Mouse (Mus musculus): ENCODE measurements around the gene Gemin2.
"Not testable (repeated sequence)": the region's sequence is repeated elsewhere in the genome, so short reads cannot be mapped to it uniquely, and the experiment has no call there.

The Gemin2 gene

DNA sequence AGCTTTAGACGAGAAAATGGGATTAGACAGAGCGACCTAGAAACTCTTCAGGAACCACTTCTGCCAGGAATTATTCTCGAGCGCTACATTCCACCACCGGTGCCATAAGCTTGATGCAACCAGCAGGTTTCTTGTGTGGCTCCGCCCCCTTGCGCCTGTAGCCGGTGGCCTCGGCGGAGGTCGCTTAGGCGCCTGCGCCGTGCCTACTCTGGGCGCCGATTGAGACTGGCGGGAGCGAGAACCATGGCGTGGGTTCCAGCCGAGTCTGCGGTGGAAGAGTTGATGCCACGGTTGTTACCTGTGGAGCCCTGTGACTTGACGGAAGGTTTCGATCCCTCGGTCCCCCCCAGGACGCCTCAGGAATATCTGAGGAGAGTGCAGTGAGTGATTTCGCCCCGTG is at the start of gene Gemin2:
Gene Gemin2 (plus strand): TSS at position 160 of the 400 bp plus-strand sequence.
- DNase-seq (ENCODE audit: low spot score): peak; percentile 53

DNA sequence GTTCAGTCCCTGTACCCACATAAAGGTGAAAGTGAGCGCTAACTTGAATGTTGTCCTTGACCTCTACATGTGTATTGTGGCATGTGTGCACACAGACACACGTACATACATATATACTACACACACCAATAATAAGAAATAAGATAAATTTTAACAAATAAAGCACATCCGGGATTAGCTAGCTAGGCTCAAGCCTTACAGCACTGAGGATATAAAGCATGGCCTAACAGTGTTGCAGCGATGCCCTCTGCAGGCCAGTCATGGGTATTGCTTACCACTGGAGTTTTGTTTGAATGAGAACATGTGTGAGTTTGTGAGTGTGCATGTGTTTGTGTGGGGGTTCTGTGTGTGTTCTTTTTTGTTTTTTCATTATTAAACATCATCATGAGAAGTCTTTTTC is 48.6 kb upstream of the Gemin2 start:
- DNase-seq (ENCODE audit: low spot score): no peak

DNA sequence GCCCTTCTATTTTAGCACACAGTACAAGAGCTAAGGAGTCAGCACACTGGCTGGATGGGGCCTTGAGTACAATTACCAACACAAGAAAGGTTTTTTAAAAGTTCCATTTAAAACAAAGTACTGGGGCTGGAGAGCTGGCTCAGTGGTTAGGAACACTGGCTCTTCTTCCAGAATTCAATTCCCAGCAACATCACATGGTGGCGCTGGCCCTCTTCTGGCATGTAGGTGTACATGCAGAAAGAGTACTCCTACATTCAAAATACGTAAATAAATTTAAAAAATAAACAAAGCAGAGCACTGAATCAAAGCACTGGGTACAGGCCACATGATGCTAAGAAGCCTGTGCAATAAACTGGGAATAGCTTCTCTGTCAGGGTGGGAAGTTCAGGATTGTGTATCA is 36.2 kb upstream of the Gemin2 start:
- DNase-seq (ENCODE audit: low spot score): no peak

DNA sequence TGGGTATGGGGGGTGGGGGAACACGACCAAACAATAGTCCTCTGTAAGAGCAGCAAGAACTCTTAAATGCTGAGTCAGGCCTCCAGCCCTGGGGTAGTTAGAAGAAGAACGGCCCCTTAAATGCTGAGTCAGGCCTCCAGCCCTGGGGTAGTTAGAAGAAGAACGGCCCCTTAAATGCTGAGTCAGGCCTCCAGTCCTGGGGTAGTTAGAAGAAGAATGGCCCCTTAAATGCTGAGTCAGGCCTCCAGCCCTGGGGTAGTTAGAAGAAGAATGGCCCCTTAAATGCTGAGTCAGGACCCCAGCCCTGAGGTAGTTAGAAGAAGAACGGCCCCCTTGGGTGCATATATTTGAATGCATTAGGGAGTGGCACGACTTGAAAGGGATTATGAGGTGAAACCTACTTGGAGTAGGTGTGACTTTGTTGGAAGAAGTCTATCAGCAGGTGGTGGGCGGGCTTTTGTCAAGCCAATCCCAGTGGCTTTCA is 32.0 kb upstream of the Gemin2 start:
- not testable (repeated sequence) for DNase-seq (ENCODE audit: low spot score)

DNA sequence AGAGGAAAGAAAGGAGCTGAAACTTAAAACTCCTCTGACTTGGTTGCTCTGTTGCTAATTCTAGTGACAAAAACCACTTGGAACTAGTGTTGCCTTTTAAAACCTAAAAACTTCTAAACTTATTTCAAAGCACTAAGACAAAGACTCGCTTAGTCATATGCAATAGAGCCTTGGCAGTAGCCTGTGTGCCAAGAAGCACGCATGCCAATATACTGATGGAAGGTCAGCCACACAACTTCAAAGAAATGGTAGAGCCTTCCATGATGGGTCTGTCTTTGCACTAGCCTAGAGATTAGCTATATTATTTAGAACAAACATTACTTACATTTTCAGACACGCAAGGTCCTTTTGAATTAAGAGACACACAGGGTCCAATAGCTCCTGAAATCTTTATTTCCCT is 27.4 kb upstream of the Gemin2 start:
- no peak for DNase-seq (ENCODE audit: low spot score)

DNA sequence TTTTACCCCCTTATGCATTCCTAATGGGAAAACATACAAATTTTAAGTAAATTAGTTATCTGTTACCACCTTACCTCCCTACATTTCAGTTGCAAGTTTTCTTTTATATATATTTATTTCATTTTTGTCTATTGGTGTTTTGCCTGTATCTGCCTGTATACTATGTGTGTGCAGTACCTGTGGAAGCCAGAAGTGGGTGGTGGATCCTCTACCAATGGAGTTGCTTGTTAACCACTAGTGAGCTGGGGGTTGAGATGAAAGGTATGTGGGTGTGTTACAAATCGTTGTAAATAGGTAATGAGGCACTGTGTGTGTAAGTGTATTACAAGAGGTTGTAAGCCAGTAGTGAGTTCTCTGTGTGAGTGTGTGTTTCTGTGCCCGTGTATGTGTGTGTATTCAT is 2.7 kb upstream of the Gemin2 start:
- no peak for DNase-seq (ENCODE audit: low spot score)

DNA sequence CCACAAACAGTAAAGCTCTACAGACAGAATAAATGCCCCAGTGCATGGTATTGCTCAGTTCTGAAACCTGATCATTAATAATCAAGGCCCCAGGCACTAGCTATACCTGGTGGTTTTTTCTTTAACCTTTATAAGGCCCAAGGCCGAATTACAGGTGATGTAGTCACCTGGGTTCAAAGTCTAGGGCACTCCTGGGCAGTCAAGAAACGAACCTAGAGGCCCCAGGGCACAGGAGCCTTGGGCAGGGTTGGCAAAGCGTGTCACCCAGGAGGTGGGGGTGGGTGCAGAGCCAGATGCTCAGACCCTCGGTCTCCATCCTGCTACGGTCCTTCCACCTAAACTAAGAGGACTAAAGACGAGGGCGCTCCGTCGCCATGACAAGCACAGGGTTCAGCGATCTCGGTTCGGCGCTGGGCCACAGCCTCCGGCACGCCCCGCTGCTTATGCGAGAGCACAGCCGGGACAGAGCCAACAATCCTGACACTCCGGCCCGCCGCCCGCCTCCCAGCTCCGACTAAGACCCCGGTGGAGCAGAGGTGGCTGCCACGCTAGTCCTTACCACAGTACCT is 1.8 kb upstream of the Gemin2 start:
- DNase-seq (ENCODE audit: low spot score): no peak

DNA sequence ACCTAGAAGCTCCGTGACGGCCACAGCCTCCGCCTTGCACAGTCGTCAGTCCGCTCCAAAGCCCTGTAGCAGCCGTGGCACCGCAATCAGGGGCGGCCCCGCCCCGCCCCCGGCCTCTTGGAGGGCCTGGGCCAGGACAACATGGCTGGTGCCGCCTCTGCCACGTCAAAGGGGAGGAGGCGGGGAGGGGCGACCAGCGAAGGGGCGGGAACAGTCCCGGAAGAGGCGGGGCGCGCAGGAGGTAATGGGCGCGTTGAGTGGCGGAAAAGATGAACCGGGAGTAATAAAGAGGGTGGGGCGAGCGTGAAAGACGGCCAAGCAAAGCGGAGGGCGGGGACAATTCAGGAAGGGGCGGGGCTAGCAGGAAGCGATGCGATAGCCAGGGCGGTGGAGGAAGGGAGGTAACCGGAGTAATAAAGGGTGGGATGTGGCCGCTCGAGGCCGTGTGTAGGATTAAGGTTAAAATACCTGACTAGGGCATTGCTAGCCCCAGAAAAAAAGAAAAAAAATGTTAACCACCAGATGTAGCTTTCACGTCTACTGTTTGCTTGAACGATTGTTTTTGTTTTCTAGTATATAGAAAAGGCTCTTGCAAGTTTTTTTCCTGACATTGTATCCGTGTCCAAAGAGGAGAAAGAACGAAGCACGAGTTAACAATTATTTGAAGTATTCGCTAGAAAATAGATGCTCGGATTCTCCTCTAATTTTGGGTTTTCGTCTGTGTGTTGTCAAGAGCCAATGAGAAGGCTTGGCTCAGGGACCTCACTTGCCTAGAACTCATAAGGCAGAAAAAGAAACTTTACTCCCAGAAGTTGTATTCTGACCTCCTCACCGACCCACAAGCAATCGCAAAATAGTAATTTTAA is 1.1 kb upstream of the Gemin2 start, which contains the start of gene Sec23a:
Gene Sec23a (minus strand): TSS at position 174 of the 866 bp plus-strand sequence.
- peak; percentile 94 for DNase-seq (ENCODE audit: low spot score)

DNA sequence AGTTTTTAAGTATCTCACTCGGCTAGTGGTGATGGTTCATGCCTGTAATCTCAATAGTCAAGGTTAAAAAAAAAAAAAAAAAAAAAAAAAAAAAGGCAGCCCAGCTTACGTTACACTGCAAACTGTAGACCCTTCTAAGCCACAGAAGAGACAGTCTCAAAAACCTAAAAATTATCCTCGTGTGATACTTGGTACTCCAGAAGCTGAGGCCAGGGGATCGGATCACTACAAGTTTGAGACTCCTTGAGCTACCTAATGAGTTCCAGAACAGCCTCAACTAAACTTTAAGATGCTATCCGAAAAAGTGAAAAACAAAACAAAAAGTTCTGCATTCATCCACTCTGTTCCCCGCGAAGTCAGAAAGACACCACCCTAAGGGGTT is 492 bp upstream of the Gemin2 start:
- DNase-seq (ENCODE audit: low spot score): no peak

DNA sequence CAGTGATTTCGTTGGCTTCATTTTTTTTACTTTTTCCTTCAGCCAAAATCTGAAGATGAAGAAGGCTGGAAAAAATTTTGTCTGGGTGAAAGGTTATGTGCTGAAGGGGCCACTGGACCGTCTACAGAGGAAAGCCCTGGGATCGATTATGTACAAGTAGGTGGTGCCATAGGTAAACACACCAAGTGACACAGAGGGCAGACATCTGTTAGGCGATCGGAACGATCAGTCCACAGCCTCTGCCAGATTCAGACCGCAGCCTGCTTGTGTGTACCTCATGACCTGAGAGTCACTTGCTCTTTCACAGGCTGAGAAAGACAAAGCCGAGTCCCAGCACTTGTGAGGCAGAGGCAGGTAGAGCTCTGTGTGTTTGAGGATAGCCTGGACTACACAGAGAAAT is 4.8 kb downstream of the Gemin2 start:
- DNase-seq (ENCODE audit: low spot score): no peak

DNA sequence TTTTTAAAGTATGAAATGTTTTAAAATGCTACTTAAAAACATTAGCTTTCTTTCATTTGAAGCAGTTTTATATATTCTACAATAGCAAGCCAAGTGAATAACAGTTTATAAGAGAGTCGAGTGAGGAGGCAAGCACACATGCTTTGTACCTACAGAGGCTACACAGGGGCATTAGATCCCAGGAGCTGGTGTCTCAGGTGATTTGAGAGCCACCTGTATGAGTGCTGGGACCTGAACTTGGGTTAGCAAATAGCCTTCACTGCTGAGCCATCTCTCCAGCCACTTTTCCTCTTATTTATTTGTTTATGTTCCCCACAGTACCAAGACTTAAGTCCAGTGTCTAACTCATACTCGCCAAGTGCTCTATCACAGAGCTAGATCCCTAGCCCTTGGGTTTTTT is 6.7 kb downstream of the Gemin2 start:
- DNase-seq (ENCODE audit: low spot score): no peak

DNA sequence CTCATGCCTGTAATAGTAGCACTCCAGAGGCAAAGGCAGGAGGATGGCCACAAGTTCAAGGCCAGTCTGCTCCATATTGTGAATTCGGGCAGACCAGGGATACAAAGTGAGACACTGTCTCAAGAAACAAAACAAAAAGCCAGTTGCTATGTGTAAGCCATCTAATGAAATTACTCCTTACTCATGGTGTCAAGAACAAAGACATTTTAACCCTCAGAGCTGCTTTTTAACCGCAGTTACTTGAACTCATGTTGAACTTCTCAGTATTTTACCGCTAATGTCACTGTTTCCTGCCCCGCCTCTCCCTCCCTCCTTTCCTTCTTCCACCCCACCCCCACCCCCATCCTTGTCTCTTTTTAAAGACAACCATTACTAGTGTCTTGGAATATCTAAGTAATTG is 8.1 kb downstream of the Gemin2 start:
- DNase-seq (ENCODE audit: low spot score): no peak

DNA sequence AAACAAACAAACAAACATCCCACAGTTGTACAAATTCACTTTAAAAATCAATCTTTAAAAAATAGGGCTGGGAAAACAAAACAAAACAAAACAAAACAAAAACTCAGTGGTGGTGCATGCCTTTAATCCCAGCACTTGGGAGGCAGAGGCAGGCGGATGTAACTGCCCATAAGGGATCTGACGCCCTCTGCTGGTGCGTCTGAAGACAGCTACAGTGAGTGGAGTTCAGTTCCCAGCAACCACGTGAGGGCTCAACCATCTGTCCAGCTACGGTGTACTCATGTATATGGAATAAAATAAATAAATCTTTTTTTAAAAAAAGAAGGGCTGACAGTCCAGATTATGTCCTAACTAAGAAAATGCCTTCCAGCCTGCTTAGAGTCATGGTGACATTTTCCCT is 18.9 kb downstream of the Gemin2 start:
- no peak for DNase-seq (ENCODE audit: low spot score)

DNA sequence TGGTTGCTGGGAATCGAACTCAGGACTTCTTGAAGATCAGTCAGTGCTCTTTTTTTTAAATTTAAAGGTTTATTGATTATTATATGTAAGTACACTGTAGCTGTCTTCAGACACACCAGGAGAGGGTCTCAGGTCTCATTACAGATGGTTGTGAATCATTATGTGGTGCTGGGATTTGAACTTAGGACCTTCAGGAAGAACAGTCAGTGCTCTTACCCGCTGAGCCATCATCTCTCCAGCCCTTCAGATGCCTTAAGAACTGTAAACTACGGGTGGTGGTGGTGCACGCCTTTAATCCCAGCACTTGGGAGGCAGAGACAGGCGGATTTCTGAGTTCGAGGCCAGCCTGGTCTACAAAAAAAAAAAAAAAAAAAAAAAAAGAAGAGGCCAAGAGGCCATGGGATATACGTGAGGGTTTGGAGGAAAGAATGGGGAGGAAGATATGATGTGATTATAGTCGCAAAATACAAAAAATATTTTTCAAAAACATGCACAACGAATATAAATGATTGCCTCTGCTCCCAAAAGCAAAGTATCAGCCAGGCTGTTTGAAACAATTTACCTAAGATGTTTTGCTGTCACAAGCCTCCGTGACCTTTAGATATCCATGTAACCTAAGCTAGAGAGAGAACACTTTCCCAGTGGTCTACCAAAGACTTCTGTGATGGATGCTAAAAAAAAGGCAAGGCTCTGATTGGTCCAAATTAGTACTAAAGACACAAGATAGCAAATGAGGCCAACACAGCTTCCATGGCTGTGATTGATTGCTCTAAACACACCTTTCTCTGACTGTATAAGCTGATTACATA is 26.2 kb downstream of the Gemin2 start:
- no peak for DNase-seq (ENCODE audit: low spot score)

DNA sequence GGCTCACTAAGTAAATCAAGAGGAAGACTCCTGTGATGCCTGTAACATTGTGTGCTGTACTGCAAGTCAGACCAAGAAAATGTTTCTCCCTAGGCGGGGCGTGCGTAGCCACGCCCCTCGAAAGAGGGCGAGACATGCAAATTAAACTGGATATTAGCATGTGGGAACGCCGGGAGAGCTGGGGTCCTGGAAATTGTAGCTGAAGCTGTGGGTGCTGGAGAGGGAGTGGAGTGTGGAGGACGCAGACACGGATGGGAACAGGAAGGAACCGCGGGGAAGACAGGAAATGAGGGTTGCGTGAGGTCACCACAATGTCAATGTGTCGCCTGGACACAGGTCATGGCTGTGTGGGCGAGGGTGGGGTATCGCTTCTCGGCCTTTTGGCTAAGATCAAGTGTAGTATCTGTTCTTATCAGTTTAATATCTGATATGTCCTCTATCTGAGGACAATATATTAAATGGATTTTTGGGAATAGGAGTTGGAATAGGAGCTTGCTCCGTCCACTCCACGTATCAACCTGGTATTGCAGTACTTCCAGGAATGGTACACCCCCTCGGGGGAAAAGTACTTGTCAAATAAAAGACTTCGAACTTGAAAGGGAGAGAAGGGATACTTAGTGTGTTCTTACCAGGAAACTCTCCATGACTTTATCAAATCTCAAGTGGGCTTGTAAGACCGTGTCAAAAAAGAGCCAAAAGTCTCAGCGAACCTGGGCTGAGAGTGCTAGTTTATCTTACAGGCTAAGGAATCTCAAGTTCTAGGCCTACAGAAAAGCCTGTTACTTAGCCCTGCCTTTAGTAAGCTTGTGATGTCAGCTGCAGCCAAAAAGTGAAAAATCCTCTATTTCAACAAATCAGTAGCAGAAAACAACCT is 27.0 kb downstream of the Gemin2 start:
- no peak for DNase-seq (ENCODE audit: low spot score)

DNA sequence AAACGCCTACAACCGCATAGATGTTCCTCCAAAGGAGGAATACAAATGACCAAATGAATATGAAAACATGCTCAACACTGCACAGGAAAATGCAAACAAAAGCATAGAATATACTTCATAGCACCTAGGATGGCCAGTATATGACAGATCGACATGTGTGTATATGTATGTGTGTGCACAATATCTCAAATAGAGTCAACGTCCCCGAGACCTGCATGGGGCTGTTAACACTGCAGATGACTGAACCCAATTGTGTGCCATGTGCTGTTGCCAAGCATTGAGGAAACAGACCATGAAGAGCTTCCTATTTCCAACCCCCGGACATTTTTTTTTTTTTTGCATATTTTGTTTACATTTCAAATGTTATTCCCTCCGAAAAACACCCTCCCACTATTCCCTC is 27.7 kb downstream of the Gemin2 start:
- no peak for DNase-seq (ENCODE audit: low spot score)

DNA sequence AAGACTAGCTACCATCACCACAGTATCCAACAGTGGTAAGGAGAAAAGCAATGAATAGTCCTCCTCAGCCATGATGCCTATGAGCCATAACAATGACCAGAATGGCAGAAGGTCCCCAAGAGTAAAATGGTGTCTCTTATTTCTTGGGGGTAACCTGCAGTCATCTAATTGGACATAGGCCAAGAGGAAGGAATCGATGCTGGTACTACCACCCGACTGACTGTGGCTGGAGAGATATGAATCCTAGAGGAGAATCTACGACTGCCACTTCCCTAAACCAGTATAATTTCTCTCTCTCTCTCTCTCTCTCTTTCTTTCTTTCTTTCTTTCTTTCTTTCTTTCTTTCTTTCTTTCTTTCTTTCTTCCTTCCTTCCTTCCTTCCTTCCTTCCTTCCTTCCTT is 39.3 kb downstream of the Gemin2 start:
- no peak for DNase-seq (ENCODE audit: low spot score)

DNA sequence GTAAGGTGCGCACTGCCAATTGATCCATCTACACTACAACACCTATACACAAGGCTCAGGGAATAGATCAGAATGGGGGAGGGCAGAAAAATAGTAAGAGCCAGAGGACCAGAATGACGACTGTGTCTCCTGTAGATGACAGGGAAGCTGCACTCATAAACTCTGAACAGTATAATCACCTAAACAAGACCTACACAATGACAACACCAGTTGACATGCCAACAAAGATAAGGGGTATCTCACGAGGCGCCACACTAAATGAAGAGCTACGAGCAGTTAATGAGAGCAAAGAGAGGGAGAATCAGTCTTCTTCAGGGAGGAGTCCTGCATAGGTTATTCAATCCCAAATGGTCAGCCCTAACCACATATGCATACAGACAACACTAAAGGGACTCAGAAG is 40.0 kb downstream of the Gemin2 start:
- no peak for DNase-seq (ENCODE audit: low spot score)

DNA sequence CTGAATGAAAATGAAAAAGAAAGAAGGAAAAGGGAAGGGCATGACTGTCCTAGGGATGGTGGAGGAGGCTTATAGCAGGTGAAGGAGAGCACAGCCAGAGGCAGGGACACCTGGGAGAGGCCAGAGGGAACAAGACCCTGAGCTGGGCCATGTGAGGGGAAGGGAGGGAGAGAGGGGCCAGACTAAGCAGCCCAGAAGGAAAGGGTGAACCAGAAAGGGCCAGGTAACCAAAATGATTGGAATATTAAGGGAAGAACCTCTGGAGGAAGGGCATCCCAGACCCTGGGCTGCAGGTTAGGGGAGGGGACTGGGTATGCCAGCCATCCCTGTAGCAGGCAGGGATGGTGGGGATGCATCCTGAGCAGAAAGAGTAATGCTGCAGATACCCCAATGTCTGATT is 40.8 kb downstream of the Gemin2 start:
- no peak for DNase-seq (ENCODE audit: low spot score)

DNA sequence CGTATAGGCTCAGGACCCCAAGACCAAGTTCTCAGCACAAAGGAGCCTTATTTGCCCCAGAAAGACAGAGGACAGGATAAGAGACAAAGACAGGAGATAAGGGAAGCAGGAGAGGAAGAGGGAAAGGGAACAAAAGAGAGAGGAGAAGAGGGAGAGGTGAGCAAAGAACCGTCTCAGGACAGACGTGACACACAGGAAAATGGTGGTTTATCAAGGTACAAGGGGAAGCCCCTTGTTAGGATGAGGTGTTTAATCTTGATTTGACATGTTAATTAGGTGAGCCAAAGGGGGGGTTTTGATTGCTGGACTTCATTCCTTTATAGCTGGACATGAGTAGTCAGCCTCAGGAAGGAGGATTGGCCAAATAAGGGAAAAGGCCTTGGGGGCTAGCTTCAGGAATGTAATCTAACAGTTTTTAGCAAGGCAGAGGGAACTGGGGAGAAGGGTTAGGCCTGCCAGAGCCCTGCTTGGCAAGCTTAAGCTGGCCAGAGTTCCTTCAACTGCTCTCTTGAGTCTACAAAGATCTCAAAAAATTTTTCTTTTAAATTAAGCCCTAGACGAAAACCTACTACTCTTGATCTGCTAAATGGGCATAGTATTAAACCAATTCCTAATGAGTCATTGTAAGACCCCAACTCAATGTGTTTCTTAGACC is 42.1 kb downstream of the Gemin2 start:
- DNase-seq (ENCODE audit: low spot score): no peak

DNA sequence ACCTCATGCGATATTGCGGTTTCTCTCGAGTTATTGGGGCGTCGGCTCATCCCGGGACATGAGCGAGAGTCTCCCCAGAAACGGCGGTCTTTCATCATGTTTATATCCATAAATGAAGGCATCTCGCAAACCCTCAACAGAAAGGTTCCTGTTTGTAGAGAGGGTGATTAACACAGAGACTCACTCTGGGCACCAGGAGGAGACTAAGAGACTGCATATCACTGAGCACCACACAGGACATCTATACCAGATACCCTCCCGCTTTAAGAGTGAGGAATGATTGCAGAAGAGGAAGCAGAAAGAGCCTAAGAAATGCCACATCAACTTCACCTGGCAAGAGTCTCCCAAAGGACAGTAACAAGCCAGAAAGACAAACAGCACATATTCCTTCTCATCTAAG is 43.0 kb downstream of the Gemin2 start:
- DNase-seq (ENCODE audit: low spot score): no peak
